Mouse (Mus musculus): Measurements from ENCODE around the gene Fbrsl1. TPM values are rescaled to one million over a fixed set of nuclear protein-coding genes. Genes with fewer than 3 reads are reported as not detected.
"Not testable (repeated sequence)": the region's sequence is repeated elsewhere in the genome, so short reads cannot be mapped to it uniquely, and the experiment has no call there.

Gene Fbrsl1
- total RNA-seq, 2 experiments from 2014 or later = 54.5 to 63.6 TPM

GRCm38 (mm10) chr5:110449294-110449693 lies 991 bp upstream of the Fbrsl1 start:
- DNase-seq = peak; percentile 44

- peak; percentile 46 for DNase-seq
These were observed 425 bp downstream of the Fbrsl1 start for GRCm38 (mm10) chr5:110447720-110448435.

- no peak for DNase-seq
These were observed 3.8 kb downstream of the Fbrsl1 start for GRCm38 (mm10) chr5:110444509-110444908.

GRCm38 (mm10) chr5:110442966-110443590 lies 5.2 kb downstream of the Fbrsl1 start:
- DNase-seq = peak; percentile 50

GRCm38 (mm10) chr5:110439565-110440310 lies 8.6 kb downstream of the Fbrsl1 start:
- DNase-seq = peak; percentile 77

GRCm38 (mm10) chr5:110438591-110438990 lies 9.7 kb downstream of the Fbrsl1 start:
- no peak for DNase-seq

GRCm38 (mm10) chr5:110437632-110438261 lies 10.6 kb downstream of the Fbrsl1 start:
- no peak for DNase-seq

GRCm38 (mm10) chr5:110436166-110436565 lies 12.1 kb downstream of the Fbrsl1 start:
- not testable (repeated sequence) for DNase-seq

- no peak for DNase-seq
These were observed 13.5 kb downstream of the Fbrsl1 start for GRCm38 (mm10) chr5:110434816-110435215.

GRCm38 (mm10) chr5:110429045-110429444 lies 19.3 kb downstream of the Fbrsl1 start:
- DNase-seq = peak; percentile 81

GRCm38 (mm10) chr5:110428290-110428689 lies 20.0 kb downstream of the Fbrsl1 start:
- DNase-seq = no peak

- no peak for DNase-seq
These were observed 23.1 kb downstream of the Fbrsl1 start for GRCm38 (mm10) chr5:110425187-110425586.

- DNase-seq = no peak
These were observed 24.1 kb downstream of the Fbrsl1 start for GRCm38 (mm10) chr5:110424204-110424603.

- DNase-seq = no peak
These were observed 26.9 kb downstream of the Fbrsl1 start for GRCm38 (mm10) chr5:110421393-110421792.

GRCm38 (mm10) chr5:110420950-110421349 lies 27.4 kb downstream of the Fbrsl1 start:
- DNase-seq = no peak

GRCm38 (mm10) chr5:110420201-110420600 lies 28.1 kb downstream of the Fbrsl1 start:
- no peak for DNase-seq

- DNase-seq = no peak
These were observed 29.8 kb downstream of the Fbrsl1 start for GRCm38 (mm10) chr5:110418523-110418911.

GRCm38 (mm10) chr5:110417756-110418522 lies 30.4 kb downstream of the Fbrsl1 start:
- DNase-seq = peak; percentile 72

- peak; percentile 65 for DNase-seq
These were observed 31.4 kb downstream of the Fbrsl1 start for GRCm38 (mm10) chr5:110416825-110417401.

GRCm38 (mm10) chr5:110415806-110416700 lies 32.2 kb downstream of the Fbrsl1 start:
- DNase-seq = peak; percentile 43

Measured in adrenal gland, postnatal 10 days (tissue).